Mouse (Mus musculus) thymus, postnatal 25 days (tissue): ENCODE data around the gene Senp1.

Source experiments
- DNase-seq: peaks from one replicate; pipeline ENCODE4 v3.0.0; 2022

Gene Senp1

DNA sequence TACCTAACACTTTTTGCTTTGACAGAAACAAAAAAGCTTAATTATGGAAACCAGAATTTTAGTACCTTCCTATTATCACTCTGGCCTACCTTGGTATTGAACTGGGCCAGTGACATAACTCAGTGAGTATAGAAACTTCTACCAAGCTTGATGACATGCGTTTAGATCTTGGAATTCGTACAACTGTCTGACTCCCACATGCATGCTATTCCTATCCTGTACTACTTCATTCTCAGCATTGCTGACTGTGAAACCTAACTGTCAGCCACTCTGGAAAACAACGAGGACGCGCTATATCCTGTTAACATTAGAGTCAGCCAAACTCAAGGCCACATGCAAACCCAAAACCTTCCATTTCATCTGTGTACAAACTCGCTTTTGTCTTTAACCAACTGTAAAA is 49.6 kb downstream of the Senp1 start:
- DNase-seq, result no peak

DNA sequence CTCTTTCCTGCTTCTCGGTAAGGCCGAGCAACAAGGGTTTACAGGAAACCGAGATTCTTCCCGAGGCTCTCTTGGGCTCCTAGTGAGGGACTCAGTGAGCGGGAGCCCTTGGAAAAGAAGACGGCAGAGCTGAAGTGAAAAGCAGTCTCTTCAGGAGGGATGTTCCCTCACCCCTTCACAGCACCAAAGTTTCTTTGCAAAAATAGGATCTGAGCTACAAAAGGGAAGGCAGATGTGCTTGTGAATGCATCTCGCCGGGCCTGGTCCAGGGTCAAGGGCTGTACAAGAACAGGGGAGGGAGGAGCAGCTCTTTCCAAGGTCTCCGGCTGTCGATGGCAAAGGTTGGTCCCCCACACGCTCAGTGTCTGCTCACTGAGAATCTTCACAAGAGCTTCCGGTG is 51.0 kb downstream of the Senp1 start:
- no peak for DNase-seq

DNA sequence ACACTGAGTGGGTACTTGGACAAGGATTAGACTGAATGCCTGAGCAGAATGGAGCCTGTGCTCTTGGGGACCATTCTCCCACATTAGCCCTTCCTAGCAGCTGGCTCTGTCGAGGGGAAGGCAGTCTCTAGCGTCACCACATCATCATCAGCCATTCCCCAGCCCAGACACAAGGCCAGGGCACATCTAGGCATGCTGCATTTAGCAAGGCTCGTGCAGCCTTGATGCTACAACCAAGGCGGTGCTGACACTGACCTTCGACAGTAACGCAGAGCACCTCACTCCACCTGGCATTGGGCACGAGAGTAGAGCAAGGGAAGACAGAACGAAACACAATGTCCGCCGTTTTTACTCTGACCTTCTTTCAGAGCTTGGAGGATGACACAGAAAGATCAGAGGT is 53.9 kb downstream of the Senp1 start:
- no peak for DNase-seq

DNA sequence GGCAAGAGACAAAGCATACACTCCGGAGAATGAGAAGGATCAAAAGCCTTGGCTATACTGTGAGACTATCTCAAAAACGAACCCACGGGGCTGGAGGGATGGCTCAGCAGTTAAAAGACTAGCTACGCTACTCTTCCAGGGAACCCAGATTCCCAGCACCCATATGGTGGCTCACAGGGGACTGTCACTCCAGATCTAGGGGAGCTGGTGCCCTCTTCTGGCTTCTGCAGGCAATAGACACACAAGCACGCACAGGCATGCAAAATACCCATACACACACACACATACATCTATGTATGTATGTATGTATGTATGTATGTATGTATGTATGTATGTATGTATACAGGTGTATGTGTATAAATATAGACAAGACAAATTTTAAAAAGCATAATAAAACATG is 57.0 kb downstream of the Senp1 start:
- no peak for DNase-seq

DNA sequence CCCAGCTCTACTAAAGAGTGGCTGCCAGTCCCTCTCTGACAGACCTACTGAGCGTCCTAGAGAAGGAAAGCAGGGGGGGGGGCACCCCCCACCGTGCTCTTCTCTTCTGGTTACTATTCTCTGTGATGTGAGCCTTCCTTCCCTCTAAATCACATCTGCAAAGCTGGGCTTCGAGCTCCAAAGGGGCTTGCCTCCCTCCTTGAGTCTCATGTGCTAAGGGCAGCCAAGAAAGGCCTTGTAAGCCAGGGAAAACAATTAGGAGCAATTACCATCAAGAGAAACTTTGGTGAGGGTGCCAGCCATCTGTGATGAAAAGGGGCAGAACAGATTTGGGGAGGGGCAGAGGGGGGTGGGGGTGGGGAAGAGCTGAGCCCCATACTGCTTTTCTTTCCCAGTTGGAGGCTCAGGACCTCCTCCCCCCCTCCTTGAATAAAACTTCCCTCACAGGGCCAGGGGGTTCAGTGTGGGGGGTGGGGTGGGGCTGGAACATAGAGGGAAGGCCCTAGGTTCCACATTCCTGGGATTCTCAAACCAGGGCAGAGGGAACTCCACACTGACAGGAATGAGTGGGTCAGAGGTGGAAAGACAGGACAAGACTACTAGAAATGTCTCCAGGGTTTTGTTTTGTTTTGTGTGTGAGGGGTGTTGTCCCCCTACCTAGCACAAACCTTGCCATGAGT is 58.3 kb downstream of the Senp1 start:
- no peak for DNase-seq

DNA sequence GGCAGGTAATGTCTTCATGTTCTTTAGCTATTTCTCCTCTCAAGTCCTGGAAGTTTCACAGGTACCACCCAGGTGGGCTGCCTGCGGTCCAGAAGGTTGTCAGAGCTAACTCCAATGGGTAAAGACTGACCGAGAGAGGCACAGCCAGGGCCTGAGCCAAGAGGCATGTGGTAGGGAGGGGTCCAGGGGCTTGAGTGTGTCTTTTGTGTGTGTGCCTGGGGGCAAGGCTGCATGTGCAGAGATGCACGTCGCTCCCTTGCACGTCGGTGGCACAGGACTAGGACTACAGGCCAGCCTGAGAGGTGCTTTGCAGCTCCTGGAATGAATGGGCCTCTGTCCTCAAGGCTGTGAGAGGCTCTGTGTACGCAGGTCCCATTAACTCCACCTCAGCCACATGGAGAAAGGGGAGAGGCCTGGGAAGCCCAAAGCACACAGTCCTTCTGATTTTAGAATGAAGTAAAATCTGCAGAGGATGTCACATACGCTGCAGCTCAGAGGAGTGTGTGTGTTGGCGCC is 60.3 kb downstream of the Senp1 start:
- no peak for DNase-seq

DNA sequence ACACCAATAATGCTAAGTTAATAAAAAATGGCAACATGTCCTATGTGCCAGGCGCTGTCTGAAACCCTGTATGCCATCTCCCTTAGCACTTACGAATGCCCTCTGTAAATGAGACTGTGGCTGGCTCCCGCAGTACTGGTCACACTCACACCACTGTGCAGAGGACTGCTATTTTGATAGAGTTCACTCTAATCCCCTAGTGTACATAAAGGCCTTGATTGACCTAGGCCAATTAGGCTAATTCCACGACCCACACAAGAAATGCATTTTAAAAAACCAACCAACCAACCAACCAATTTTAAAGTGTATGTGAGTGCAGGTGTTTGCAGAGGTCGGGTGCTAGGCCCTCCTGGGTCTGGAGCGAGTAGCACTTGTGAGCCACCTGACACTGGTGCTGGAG is 63.7 kb downstream of the Senp1 start:
- DNase-seq, result no peak

DNA sequence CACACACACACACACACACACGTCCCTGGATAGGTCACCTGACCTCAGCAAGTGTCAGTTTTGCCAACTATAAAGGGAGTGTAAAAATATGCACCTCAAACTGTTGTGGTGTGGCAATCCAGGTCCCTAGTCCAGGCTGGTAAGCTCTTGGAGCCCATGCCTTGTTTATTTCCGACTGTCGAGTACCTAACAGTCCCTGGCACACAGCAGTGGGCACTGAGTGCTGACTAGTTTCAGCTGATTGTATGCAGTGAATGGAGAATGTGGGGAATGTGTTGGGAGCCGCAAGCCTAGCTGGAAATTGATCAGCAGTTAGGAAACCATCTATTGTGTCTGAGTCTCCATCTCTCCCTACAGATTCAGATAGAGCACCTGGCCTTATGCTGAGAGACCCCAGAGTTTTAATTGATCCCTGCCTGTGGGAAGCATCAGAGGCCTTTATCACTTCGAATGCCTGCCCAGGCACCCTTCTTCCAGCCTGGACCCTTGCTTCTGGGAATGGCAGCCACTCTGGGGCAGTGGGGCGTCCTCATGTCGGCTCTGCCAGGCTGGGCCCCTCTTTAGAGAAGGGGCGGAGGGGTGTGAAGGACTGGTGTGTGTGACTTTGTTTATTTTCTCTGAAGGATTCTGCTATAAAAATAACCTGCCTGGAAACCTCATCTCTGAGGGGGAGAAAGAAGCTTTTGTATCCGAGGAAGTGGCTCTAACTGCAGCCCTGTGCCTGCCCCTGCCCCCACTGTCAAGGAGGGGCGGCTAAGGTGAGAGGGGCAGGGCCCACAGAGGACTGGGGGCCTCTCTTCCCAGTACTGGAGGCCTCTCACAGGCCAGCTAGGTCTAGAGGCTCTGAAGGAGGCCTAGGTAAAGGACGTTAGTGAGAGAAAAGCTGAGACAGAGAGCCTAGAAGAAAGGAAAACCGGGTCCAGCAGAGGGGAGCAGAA is 66.3 kb downstream of the Senp1 start:
- DNase-seq, result no peak

DNA sequence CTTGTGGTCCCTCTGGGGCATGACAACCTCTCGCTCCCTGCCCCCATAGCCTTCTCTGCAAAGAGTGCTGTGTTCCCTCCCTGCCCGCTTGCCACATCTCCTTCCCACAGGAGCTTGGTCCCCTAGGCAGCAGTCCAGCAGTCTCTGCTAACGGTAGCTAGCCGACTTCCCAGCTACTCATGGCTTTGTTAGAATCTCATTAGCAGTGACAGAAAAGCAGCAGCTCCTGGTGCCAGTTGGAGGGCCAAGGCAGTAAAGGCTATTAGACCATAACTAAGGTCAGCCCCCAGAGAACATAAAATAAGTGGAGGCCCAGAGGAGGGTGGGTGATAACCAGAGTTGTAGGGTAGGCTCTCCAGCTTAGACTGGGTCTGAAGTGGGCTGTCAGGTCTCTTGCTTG is 67.9 kb downstream of the Senp1 start:
- no peak for DNase-seq

DNA sequence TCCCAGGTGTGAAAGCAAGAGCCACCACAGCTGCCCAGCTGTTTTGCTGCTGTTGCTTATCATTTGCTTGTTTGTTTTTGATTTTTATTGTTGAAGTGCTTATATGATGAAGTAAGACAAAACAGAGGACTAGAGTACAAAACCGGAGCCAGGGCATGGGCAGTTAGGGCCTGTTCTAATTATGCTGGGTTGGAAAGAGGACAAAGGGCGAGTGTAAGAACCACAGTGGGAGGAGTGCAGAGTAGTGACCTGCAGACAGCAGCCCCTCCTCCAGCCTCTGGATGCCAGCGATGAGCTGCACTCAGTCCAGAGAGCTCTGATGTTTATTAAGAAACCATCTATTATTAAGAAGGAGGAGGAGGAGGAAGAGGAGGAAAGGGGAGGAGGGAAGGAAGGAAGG is 70.4 kb downstream of the Senp1 start:
- DNase-seq, result no peak

DNA sequence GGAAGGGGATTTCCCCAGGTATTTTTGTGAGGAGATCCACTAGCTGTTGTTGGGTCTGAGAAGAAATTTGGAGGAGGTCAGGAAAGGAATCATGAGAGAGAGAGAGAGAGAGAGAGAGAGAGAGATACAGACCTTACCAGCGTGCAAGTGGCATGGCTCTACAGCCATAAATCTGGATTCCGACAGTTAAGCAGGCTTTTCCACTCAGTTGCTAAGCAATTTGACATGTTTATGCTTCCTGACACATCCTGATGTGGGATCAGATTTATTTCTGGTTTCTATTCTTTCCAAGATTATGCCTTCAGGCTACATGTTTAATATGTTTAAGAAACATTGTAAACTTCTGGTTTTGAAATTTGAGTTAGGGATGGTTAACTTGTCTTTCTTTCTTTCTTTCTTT is 71.7 kb downstream of the Senp1 start:
- DNase-seq, result no peak

DNA sequence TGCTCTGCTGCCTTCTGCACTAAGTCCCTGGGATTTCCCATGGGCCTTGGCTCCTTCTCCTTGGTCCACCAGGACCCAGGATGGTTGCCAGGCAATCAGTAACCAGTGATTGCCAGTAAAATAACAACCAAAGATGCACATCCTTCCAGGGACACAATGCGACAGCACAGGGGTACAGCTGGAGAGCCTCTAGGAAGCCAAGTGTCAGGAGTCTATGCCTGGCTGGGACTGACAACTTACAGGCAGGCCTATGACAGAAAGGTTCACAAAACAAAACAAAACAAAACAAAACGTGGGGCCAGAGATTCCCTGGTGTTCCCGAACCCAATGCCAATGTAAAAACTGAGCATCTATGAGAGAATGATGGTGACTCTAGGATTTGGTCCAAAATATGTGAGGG is 74.5 kb downstream of the Senp1 start:
- DNase-seq, result no peak

DNA sequence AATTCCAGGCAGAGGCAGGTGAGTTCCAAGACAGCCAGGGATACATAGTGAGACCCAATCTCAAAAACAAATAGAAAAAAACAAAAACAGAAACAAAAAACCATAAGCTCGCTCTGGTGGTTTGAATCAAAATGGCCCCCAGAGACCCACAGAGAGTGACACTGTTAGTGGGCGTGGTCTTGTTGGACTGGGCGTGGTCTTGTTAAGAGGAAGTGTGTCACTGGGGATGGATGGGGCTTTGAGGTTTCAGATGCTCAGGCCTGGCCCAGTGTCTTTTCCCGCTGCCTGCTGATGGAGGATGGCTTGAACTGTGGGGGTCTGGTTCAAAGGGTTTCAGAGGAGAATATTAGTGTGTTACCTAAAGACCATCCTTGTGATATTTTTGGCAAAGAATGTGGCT is 75.6 kb downstream of the Senp1 start:
- DNase-seq, result no peak

DNA sequence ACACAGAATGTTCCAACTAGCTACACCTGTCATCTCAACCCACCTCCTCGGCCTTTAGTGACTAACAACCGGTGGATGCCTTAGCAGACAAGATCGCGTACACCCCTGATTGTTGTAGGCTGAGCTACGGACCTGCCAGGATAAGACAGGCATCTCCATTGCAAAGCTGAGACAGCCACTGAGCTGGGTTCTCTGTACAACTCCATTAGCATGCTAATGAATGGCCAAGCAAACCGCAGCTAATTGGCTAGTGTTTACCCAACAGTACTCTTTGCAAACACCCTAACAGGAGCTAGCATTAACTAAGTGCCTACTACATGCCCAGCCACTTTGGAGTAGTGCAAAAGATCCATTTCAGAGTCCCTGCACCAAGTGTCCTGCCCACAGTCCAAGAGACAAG is 80.7 kb downstream of the Senp1 start:
- no peak for DNase-seq

DNA sequence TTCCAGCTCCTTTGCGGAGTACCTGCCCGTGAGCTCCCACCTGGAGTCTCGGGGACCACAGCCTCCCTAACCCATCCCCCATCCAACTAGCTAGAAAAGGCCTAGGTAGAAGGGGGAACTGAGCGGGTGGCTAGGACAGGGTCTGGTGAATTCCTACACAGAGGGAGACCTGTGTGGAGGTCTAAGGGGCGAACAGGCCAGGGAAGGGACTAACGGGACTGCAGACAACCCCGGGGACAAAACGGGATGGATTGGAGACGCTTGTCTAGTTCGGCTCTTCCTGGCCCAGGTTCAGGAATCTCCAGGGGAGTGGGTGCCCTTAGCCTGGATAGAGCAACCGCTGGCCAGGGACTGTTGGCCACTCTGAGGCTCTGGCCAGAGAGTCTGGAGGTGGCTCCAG is 88.4 kb downstream of the Senp1 start:
- DNase-seq, result no peak

DNA sequence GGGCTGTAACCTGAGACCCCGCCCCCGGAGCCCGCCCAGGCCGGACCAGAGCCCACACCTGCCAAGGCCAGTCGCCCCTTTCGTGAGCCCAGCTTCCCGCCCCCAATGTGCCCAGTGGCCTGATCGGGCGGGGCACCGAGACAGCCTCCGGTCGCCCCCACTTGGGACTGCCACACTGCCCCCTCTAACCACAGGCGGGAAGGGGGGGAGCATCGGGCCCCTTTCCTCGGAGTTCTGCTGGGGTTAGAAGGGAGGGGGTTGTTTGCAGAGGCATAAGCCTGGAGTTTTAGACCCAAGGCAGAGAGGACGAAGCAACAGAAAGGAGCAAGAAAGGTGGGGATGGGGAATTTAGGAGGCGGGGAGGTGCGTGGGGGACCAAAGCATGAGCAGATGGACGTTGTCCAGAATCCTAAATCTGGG is 88.8 kb downstream of the Senp1 start:
- no peak for DNase-seq

DNA sequence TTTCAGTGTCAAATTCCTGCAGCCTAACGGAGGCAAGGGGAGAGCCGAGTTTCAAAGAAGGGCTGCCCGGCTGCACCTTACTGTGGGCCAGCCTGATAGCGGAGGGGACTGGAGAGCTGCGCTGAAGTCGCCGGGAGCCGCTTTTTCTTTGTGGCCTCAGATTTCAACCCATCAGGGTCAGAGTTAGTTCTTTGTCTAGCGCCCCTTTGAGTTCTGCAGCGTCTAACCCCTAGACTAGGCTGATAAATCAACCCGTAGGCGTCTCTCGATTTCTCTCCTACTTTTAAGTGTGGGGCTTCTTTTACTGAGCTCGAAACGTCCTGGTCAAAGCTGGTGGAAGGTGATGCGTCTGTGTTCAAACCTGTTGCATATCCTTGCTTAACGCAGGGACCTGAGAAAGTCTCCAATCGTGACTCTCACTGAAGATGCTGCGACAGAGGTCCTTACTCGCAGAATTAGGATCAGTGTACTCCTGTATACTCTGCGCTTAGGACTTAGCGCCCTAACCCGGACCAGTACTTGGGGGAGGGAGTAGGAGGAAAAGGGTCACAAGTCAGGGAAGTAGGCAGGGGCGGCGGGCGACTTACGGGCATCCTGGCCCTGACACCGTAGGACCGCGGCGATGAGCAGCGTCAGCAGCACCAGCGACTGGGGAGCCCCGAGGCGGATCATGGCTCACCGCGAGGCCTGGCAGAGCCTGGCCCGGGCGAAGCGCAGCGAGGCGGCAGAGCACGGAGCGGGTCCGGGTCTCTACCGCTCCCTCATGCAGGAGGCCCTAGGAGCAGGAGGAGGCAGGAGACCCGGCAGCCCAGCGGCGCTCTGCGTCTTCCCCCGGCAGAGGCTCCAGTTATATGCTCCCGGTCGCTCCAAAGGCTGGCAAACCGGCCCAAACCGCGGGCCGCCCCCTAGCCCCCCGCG is 89.5 kb downstream of the Senp1 start, which contains the start of gene Col2a1:
TSS of gene Col2a1 (minus strand) at position 874 of the 918 bp plus-strand sequence.
- no peak for DNase-seq

DNA sequence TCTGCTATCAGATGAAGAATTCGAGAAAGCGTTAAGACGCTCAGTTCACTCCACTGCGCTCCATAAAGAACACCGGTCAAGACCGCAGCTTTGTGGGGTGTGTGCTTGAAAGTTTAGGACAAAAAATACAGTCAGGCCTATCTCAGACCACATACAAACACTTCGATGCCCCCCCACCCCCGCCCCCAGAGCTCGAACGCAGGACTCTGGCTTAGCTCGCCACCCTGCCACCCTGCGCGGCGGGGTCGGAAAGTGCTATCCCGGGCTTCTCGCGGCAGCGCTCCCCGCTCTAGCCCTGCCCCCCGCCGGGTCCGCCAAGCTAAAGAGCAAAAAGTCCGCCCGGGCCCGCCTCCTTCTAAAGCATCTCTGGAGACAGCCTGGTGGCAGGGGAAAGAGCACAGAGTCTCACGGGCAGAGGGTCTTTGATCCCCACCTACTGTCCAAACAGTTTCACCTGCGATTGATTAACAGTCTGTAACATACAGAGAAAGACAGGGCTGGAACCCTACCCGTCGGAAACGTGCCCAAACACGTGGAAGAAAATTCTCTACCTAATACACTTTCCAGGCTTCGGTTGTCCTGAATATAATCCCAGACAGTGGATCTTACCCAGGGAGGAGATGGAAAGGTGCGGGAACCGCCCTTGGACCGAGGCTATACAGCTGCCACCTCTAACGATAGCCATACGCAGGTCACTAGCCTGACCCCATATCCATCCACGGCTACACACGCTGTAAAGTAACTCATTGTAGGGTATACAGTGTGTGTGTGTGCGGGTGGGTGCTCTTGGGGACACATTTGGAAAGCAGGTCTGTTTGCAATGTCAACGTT is 90.3 kb downstream of the Senp1 start:
- DNase-seq, result no peak

DNA sequence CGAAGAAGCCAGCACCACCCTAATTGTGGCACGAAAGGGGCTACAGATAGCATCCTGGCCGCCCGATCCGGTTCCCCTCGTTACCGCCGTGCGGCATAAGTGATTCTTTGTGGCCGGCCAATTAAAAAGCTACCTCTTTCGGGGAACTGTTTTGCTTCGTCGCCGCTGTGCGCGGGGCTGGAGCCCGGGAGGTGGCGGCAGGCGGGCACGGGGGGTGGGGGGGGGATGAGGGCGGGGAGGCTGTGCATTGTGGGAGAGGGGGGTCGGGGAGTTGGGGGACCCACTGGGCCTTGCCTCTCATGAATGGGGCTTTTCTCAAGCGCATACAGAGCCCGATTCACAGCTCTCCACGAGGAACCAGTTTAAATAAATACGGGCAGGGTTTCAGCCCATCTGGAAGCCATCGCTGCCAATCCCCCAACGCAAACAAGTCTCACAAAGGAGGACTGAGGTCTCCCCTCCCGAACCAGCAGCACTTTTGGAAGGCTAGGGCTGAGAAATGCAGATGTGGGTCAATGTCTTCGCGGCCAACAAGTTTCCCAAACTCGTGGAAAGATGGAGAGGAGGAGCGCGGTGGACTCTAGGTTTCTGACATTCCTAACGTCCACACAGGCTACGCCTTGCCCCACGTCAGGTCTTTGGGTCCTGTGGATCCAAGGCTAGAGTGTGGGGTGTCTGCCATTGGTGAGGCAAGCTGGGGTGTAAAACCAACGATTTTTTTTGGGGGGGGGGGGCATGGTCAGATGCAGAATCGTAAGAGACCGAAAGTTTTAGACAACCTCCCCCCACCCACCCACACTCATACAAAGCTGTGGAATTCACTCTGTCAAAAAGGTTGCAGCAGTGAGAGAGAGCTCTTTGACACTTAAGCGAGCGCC is 91.2 kb downstream of the Senp1 start:
- no peak for DNase-seq

DNA sequence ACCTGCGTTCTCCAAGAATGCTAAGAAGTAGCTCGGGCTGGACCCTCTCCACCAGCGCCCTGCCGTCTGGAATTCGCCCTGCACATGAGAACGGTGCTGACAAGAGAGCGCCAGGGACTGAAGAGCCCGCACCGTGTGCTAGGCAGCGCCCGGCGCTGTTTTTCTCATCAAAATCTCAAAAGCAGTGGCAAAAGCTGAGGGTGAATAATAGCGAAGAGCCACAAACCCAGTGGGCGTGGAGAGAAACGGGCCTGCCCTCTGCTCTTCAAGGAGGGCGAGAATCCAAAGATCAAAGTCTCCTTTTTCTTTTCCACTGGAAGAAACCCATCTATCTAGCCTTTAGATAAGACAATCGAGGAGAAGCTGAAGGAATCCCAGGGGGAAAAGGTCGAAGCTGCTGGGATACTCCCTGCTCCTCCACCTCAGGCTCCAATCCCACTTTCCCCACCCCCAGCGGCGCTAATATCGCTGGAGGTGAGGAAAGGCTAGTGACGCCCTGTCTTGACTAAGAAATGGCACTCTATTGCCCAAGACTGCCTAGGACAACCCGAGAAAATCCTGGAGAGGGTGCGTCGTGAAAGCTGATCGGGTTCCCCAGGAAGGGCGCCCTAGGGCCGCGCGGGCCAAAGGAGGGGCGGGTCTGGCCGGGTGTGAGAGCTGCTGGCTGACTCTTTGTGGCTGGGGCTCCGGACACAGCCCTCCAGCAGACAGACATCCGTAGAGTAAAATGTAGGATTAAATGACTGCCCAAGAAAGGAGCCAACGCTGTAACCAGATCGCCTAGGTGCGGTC is 92.0 kb downstream of the Senp1 start:
- no peak for DNase-seq
